Mouse (Mus musculus): ENCODE measurements at regions not wholly inside any gene's neighbourhood (a gene's known extent, or its start where the extent isn't known, plus 50 kb on each side); places are given as distances from the start of the nearest gene placed in this dataset.
A peak's percentile ranks its signal among the peaks of the same experiment; 100 is the strongest.

- H3K27ac ChIP-seq: no peak overlapping the region
- no peak for TF ChIP-seq CTCF (IDR thresholded peaks at IDR 0.05)
These were observed 192.7 kb upstream of the Npvf start for GRCm38 (mm10) chr6:50846740-50847516.

GRCm38 (mm10) chr6:50847548-50847947, 193.3 kb upstream of the Npvf start:
- Histone ChIP-seq H3K27ac (no peak overlapping the region), H3K4me3 (no peak overlapping the region)
- DNase-seq: no peak
- intact Hi-C loops (cut with DNase I): no loop called here
- TF ChIP-seq CTCF (IDR thresholded peaks at IDR 0.05): no peak

More at GRCm38 (mm10) chr6:50846740-50847516, 192.7 kb upstream of the Npvf start:
- no peak for DNase-seq
- intact Hi-C loops (cut with DNase I): no loop called here
- H3K4me3 ChIP-seq: no peak overlapping the region

- DNase-seq: no peak
- intact Hi-C loops (cut with DNase I): no loop called here
- TF ChIP-seq CTCF (IDR thresholded peaks at IDR 0.05): no peak
- H3K4me3 ChIP-seq: no peak overlapping the region
- no peak overlapping the region for H3K27ac ChIP-seq
These were observed 204.9 kb upstream of the Npvf start for GRCm38 (mm10) chr6:50859162-50859561.

- intact Hi-C loops (cut with DNase I): no loop called here
- DNase-seq: no peak
These were observed 223.8 kb upstream of the Npvf start for GRCm38 (mm10) chr6:50877991-50878390.

DNA sequence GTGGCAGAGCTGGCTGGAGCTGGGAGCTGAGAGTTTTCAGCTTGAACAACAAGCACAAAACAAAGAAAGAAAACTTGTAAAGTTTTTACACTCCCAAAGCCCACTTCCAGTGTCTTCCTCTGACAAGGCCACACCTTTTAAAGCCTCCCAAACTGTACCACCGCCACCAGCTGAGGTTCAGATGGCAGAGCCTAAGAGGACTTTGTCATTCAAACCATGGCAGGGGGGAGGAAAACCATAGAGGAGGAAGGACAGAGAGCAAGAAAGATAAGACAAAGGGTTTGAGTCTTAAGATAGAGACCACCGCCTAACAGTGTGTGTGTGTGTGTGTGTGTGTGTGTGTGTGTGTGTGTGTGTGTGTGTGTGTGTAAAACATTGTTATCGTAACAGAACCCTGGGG, 228.1 kb upstream of the Npvf start:
- no peak for TF ChIP-seq CTCF (IDR thresholded peaks at IDR 0.05)
- intact Hi-C loops (cut with DNase I): no loop called here
- no peak overlapping the region for H3K27ac ChIP-seq
- DNase-seq: no peak
- H3K4me3 ChIP-seq: no peak overlapping the region

More at GRCm38 (mm10) chr6:50877991-50878390, 223.8 kb upstream of the Npvf start:
- TF ChIP-seq CTCF (IDR thresholded peaks at IDR 0.05): no peak
- Histone ChIP-seq H3K4me3 (no peak overlapping the region), H3K27ac (no peak overlapping the region)

DNA sequence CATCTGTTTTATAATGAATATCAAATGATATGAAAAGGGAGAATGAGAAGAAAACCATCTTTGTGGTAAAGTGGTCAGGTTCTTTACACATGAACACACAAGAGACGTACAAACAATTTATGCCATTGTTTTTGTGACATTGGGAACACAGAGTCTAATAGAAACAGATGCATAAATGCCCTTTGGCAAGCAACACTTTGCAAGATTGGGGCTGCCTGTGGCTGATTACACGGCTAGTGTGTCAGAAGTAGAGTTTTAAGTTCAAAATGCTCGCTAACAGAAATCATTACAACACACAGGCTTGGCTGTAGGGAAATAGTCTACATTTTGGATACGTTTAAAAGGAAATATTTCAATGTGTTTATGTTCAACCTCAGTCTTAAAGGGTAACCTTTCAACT, 228.5 kb upstream of the Npvf start:
- no peak for DNase-seq
- intact Hi-C loops (cut with DNase I): no loop called here
- H3K27ac ChIP-seq: no peak overlapping the region

GRCm38 (mm10) chr6:50885031-50885430, 230.8 kb upstream of the Npvf start:
- DNase-seq: no peak
- no peak for TF ChIP-seq CTCF (IDR thresholded peaks at IDR 0.05)
- no peak overlapping the region for H3K27ac ChIP-seq
- intact Hi-C loops (cut with DNase I): no loop called here
- H3K4me3 ChIP-seq: no peak overlapping the region

More for the DNA sequence above, 228.5 kb upstream of the Npvf start:
- TF ChIP-seq CTCF (IDR thresholded peaks at IDR 0.05): no peak
- H3K4me3 ChIP-seq: no peak overlapping the region

GRCm38 (mm10) chr6:50885771-50886360, 231.6 kb upstream of the Npvf start:
- TF ChIP-seq CTCF (IDR thresholded peaks at IDR 0.05): no peak
- DNase-seq: no peak
- intact Hi-C loops (cut with DNase I): no loop called here
- Histone ChIP-seq H3K4me3 (no peak overlapping the region), H3K27ac (no peak overlapping the region)

- intact Hi-C loops (cut with DNase I): no loop called here
- no peak for DNase-seq
- H3K4me3 ChIP-seq: no peak overlapping the region
- TF ChIP-seq CTCF (IDR thresholded peaks at IDR 0.05): no peak
- no peak overlapping the region for H3K27ac ChIP-seq
These were observed 236.3 kb upstream of the Npvf start for GRCm38 (mm10) chr6:50890370-50891204.

DNA sequence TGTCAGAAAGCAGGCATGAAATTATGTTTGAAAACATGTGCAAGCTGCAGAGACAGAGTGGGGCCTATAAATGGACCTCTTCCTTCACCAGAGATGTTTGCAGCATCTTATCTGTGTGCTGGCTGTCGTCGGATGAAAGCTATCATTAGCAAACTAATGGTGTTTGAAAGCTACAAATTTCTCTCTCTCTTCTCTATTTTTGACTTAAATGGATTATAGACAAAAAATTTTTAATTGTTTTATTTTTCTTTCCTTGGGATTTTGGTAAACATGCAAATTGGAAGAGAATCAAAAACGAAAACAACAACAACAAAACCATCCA, 236.9 kb upstream of the Npvf start:
- TF ChIP-seq CTCF (IDR thresholded peaks at IDR 0.05): no peak
- Histone ChIP-seq H3K4me3 (no peak overlapping the region), H3K27ac (no peak overlapping the region)
- no peak for DNase-seq
- intact Hi-C loops (cut with DNase I): no loop called here

- TF ChIP-seq CTCF (IDR thresholded peaks at IDR 0.05): peak; percentile 26; the same call in 1 of the 2 replicates
- intact Hi-C loops (cut with DNase I): no loop called here
- Histone ChIP-seq H3K27ac (no peak overlapping the region), H3K4me3 (no peak overlapping the region)
- DNase-seq: no peak
These were observed 244.6 kb upstream of the Npvf start for GRCm38 (mm10) chr6:50898792-50899191.

GRCm38 (mm10) chr6:50915166-50916030, 261.2 kb upstream of the Npvf start:
- intact Hi-C loops (cut with DNase I): no loop called here
- Histone ChIP-seq H3K27ac (no peak overlapping the region), H3K4me3 (no peak overlapping the region)
- no peak for DNase-seq
- TF ChIP-seq CTCF (IDR thresholded peaks at IDR 0.05): no peak

Data from gastrocnemius, adult 2 months (tissue).